Mouse (Mus musculus): Measurements from ENCODE around the gene Rras2.

Rras2 gene

GRCm38 (mm10) chr7:114114284-114114683 is 3.3 kb downstream of the Rras2 start:
- no peak for DNase-seq (ENCODE audit: low read depth)

GRCm38 (mm10) chr7:114110500-114110899 is 7.1 kb downstream of the Rras2 start:
- no peak for DNase-seq (ENCODE audit: low read depth)

- DNase-seq (ENCODE audit: low read depth) = no peak
These were observed 11.7 kb downstream of the Rras2 start for GRCm38 (mm10) chr7:114105886-114106285.

GRCm38 (mm10) chr7:114103629-114104347 is 13.8 kb downstream of the Rras2 start:
- peak; percentile 47 for DNase-seq (ENCODE audit: low read depth)

- peak; percentile 62 for DNase-seq (ENCODE audit: low read depth)
These were observed 14.4 kb downstream of the Rras2 start for GRCm38 (mm10) chr7:114103152-114103551.

- DNase-seq (ENCODE audit: low read depth) = no peak
These were observed 15.0 kb downstream of the Rras2 start for GRCm38 (mm10) chr7:114102609-114103008.

- DNase-seq (ENCODE audit: low read depth) = no peak
These were observed 16.2 kb downstream of the Rras2 start for GRCm38 (mm10) chr7:114101412-114101811.

- DNase-seq (ENCODE audit: low read depth) = peak; percentile 64
These were observed 23.9 kb downstream of the Rras2 start for GRCm38 (mm10) chr7:114093548-114094174.

GRCm38 (mm10) chr7:114090892-114091545 is 26.6 kb downstream of the Rras2 start:
- peak; percentile 69 for DNase-seq (ENCODE audit: low read depth)

GRCm38 (mm10) chr7:114090231-114090630 is 27.4 kb downstream of the Rras2 start:
- peak; percentile 36 for DNase-seq (ENCODE audit: low read depth)

- no peak for DNase-seq (ENCODE audit: low read depth)
These were observed 28.7 kb downstream of the Rras2 start for GRCm38 (mm10) chr7:114088918-114089317.

- peak; percentile 82 for DNase-seq (ENCODE audit: low read depth)
These were observed 29.6 kb downstream of the Rras2 start for GRCm38 (mm10) chr7:114087986-114088385.

GRCm38 (mm10) chr7:114087341-114087740 is 30.2 kb downstream of the Rras2 start:
- peak; percentile 64 for DNase-seq (ENCODE audit: low read depth)

- peak; percentile 68 for DNase-seq (ENCODE audit: low read depth)
These were observed 31.4 kb downstream of the Rras2 start for GRCm38 (mm10) chr7:114086021-114086710.

- DNase-seq (ENCODE audit: low read depth) = peak; percentile 82
These were observed 33.8 kb downstream of the Rras2 start for GRCm38 (mm10) chr7:114083760-114084159.

- no peak for DNase-seq (ENCODE audit: low read depth)
These were observed 34.5 kb downstream of the Rras2 start for GRCm38 (mm10) chr7:114083088-114083487.

GRCm38 (mm10) chr7:114081633-114082420 is 35.8 kb downstream of the Rras2 start:
- peak; percentile 63 for DNase-seq (ENCODE audit: low read depth)

GRCm38 (mm10) chr7:114080250-114080649 is 37.3 kb downstream of the Rras2 start:
- DNase-seq (ENCODE audit: low read depth) = no peak

GRCm38 (mm10) chr7:114079343-114079742 is 38.2 kb downstream of the Rras2 start:
- no peak for DNase-seq (ENCODE audit: low read depth)

GRCm38 (mm10) chr7:114074595-114074994 is 43.0 kb downstream of the Rras2 start:
- DNase-seq (ENCODE audit: low read depth) = no peak

GRCm38 (mm10) chr7:114074133-114074532 is 43.4 kb downstream of the Rras2 start:
- DNase-seq (ENCODE audit: low read depth) = no peak

Measured in induced T-regulatory cell, adult 2 months (primary cell).